ENCODE assay signal across 8 mouse cellular contexts in the genomic region with DNA sequence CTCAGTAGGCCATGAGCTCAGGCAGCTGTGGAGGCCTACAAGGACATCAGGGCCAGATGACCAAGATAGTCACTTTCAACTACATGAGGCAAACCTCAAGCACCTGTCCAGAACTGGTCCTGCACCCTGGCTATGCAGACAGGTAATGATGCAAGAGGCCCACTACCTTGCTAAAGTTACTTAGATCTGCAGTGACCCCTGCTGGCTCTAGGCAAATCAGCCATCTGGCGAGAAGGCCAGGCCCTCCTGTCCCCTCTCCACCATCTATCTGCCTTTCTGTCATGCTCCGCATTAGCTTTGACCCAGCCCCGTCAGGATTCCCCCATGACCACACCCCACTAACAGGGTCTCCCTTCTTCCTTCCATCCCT. TPM values are rescaled to one million over a fixed set of nuclear protein-coding genes. Genes with fewer than 3 reads are reported as not detected.
DNase-seq lines count a peak whose midpoint lies in the region; ATAC-seq and TF ChIP-seq lines count a peak whose summit lies in the region.

No protein-coding gene starts in this region.

- no peaks in the 10 kb centered on the region for H3K27me3 ChIP-seq in heart, postnatal 0 days (ENCODE audit: control insufficient read depth, insufficient read depth, low read length)
- no peaks in the 10 kb centered on the region for H3K27me3 ChIP-seq in intestine, postnatal 0 days (replicated peaks; ENCODE audit: control insufficient read depth, insufficient read depth, low read length)
- no peaks in the 10 kb centered on the region for H3K27me3 ChIP-seq in thymus, adult 2 months (ENCODE audit: control insufficient read depth, insufficient read depth, low read length)
- no peaks in the 10 kb centered on the region for H3K27me3 ChIP-seq in forebrain, embryonic 11.5 days (ENCODE audit: control insufficient read depth, insufficient read depth, low read length)

- H3K9ac ChIP-seq in heart, postnatal 0 days (replicated peaks; ENCODE audit: low read depth, low read length): no peak overlapping the region
- no peak overlapping the region for H3K9ac ChIP-seq in intestine, postnatal 0 days (ENCODE audit: low read depth, low read length)
- H3K9ac ChIP-seq in forebrain, embryonic 11.5 days (ENCODE audit: low read length): no peak overlapping the region

- no peak overlapping the region for H3K4me3 ChIP-seq in heart, postnatal 0 days (ENCODE audit: low read depth, low read length)
- H3K4me3 ChIP-seq in intestine, postnatal 0 days (ENCODE audit: low read depth, low read length): no peak overlapping the region
- H3K4me3 ChIP-seq in thymus, adult 2 months (ENCODE audit: control insufficient read depth, insufficient read depth, low read length): no peak overlapping the region
- H3K4me3 ChIP-seq in forebrain, embryonic 11.5 days (ENCODE audit: low read depth, low read length): no peak overlapping the region

- TF ChIP-seq EP300 in heart, postnatal 0 days (IDR thresholded peaks at IDR 0.05; ENCODE audit: low read depth): no peak

- WGBS in heart, postnatal 0 days: 64% methylated on average over 3 of the region's 3 CpGs
- 62% methylated on average over 3 of the region's 3 CpGs for WGBS in intestine, postnatal 0 days
- 42% methylated on average over 3 of the region's 3 CpGs for WGBS in thymus, adult 2 months
- 64% methylated on average over 3 of the region's 3 CpGs for WGBS in forebrain, embryonic 11.5 days

- 0 out of 2 replicates have a peak, but pooled peaks have one; percentile 22 for ATAC-seq in heart, postnatal 0 days (ENCODE audit: insufficient read depth, low read depth)
- peak; percentile 9; the same call in 1 of the 2 replicates for ATAC-seq in intestine, postnatal 0 days
- ATAC-seq in forebrain, embryonic 11.5 days (replicated peaks; ENCODE audit: low FRiP score): no peak

- no peaks in the 10 kb centered on the region for H3K36me3 ChIP-seq in heart, postnatal 0 days (replicated peaks; ENCODE audit: control insufficient read depth, insufficient read depth, low read length)
- no peaks in the 10 kb centered on the region for H3K36me3 ChIP-seq in intestine, postnatal 0 days (ENCODE audit: control insufficient read depth, insufficient read depth)
- no peaks in the 10 kb centered on the region for H3K36me3 ChIP-seq in thymus, adult 2 months (ENCODE audit: control insufficient read depth, insufficient read depth, low read length)
- H3K36me3 ChIP-seq in forebrain, embryonic 11.5 days (ENCODE audit: control insufficient read depth, insufficient read depth, low read length): no peaks in the 10 kb centered on the region

- H3K27ac ChIP-seq in heart, postnatal 0 days (ENCODE audit: low read depth): no peak overlapping the region
- H3K27ac ChIP-seq in intestine, postnatal 0 days (ENCODE audit: low read depth, low read length): no peak overlapping the region
- H3K27ac ChIP-seq in thymus, adult 2 months (ENCODE audit: control insufficient read depth, insufficient read depth, low read length): no peak overlapping the region
- H3K27ac ChIP-seq in forebrain, embryonic 11.5 days (ENCODE audit: low read depth, low read length): no peak overlapping the region

- TF ChIP-seq CTCF in heart, postnatal 0 days (IDR thresholded peaks at IDR 0.05; ENCODE audit: low read depth): peak; percentile 52
- peak; percentile 71 for TF ChIP-seq CTCF in intestine, postnatal 0 days (IDR thresholded peaks at IDR 0.05; ENCODE audit: low read depth)
- TF ChIP-seq CTCF in thymus, adult 2 months (IDR thresholded peaks at IDR 0.05; ENCODE audit: borderline replicate concordance, control insufficient read depth, extremely low read depth, insufficient read depth, low read length, poor library complexity): peak; percentile 50; the same call in 1 of the 2 replicates

- DNase-seq in heart, postnatal 0 days (ENCODE audit: low spot score): no peak
- no peak for DNase-seq in heart, adult 11 months
- peak; percentile 71 for DNase-seq in adrenal gland, adult 2 months
- DNase-seq in lung, postnatal 25 days (ENCODE audit: low spot score): peak; percentile 74
- DNase-seq in thymus, adult 2 months: peak; percentile 68
- no peak for DNase-seq in forebrain, embryonic 11.5 days (ENCODE audit: low spot score)
- DNase-seq in gastrocnemius, postnatal 4 days (ENCODE audit: low spot score in 2 of 2): no peak

- no peaks in the 10 kb centered on the region for H3K9me3 ChIP-seq in heart, postnatal 0 days (replicated peaks; ENCODE audit: control insufficient read depth, low read length)
- H3K9me3 ChIP-seq in intestine, postnatal 0 days (ENCODE audit: control insufficient read depth): no peaks in the 10 kb centered on the region
- no peaks in the 10 kb centered on the region; the same call in 1 of the 2 replicates for H3K9me3 ChIP-seq in forebrain, embryonic 11.5 days (ENCODE audit: control insufficient read depth, low read length)

- H3K4me2 ChIP-seq in heart, postnatal 0 days (ENCODE audit: low read depth, low read length): no peak overlapping the region
- no peak overlapping the region for H3K4me2 ChIP-seq in intestine, postnatal 0 days (replicated peaks; ENCODE audit: low read depth)
- H3K4me2 ChIP-seq in forebrain, embryonic 11.5 days (ENCODE audit: low read depth, low read length, severe bottlenecking): no peak overlapping the region

- TF ChIP-seq POLR2A in thymus, adult 2 months (IDR thresholded peaks at IDR 0.05; ENCODE audit: control insufficient read depth, extremely low read depth, insufficient read depth, low read length, poor library complexity): no peak

- peaks cover 15% of the 10 kb centered on the region; the same call in 1 of the 2 replicates for H3K4me1 ChIP-seq in heart, postnatal 0 days (ENCODE audit: control insufficient read depth, insufficient read depth)
- H3K4me1 ChIP-seq in intestine, postnatal 0 days (replicated peaks; ENCODE audit: control insufficient read depth, insufficient read depth, low read length): 0 out of 2 replicates have a peak, but pooled peaks cover 11% of the 10 kb centered on the region
- H3K4me1 ChIP-seq in thymus, adult 2 months (replicated peaks; ENCODE audit: control insufficient read depth, insufficient read depth, low read length): peaks cover 22% of the 10 kb centered on the region
- peaks cover under 1% of the 10 kb centered on the region; the same call in 1 of the 2 replicates for H3K4me1 ChIP-seq in forebrain, embryonic 11.5 days (replicated peaks; ENCODE audit: control insufficient read depth, insufficient read depth, low read length)

RNA-seq across cellular contexts. Expression of gene Mrps18a, which starts 35.7 kb away (rescaled TPM):
- total RNA-seq in heart, postnatal 0 days (2014; rRNA removed; ENCODE audit: low replicate concordance): 76.6 and 86.5 TPM in 2 replicates
- polyA plus RNA-seq in heart, postnatal 0 days (2015; fragmentation: Nextera tagmentation; extraction: Ambion mirVana): 169 and 174 TPM in 2 replicates
- total RNA-seq in adrenal gland, adult 2 months (2021): 100 to 1,000 TPM; 108 to 117 TPM
- polyA plus RNA-seq in adrenal gland, adult 2 months (2012; rRNA removed): 23.7 and 29.6 TPM in 2 replicates
- 121 TPM in 2 replicates for polyA plus RNA-seq in intestine, postnatal 0 days (2015; fragmentation: Nextera tagmentation; extraction: Ambion mirVana)
- polyA plus RNA-seq in thymus, adult 2 months (2012; rRNA removed): 56.4 and 57.6 TPM in 2 replicates
- polyA plus RNA-seq in forebrain, embryonic 11.5 days (2014; fragmentation: Nextera tagmentation; extraction: Ambion mirVana): 119 and 127 TPM in 2 replicates
- 10 to 100 TPM; 65.9 to 69.3 TPM for total RNA-seq in gastrocnemius, postnatal 4 days (2021)

RNA-seq across cellular contexts. Expression of gene Vegfa, which starts 42.9 kb away (rescaled TPM):
- total RNA-seq in heart, postnatal 0 days (2014; rRNA removed; ENCODE audit: low replicate concordance): 122 and 224 TPM in 2 replicates
- polyA plus RNA-seq in heart, postnatal 0 days (2015; fragmentation: Nextera tagmentation; extraction: Ambion mirVana): 5.0 and 5.2 TPM in 2 replicates
- total RNA-seq in adrenal gland, adult 2 months (2021): 100 to 1,000 TPM; 395 to 486 TPM
- polyA plus RNA-seq in adrenal gland, adult 2 months (2012; rRNA removed): 751 and 799 TPM in 2 replicates
- 5.9 and 8.2 TPM in 2 replicates for polyA plus RNA-seq in intestine, postnatal 0 days (2015; fragmentation: Nextera tagmentation; extraction: Ambion mirVana)
- 50.3 and 65.2 TPM in 2 replicates for polyA plus RNA-seq in thymus, adult 2 months (2012; rRNA removed)
- 2.9 and 3.3 TPM in 2 replicates for polyA plus RNA-seq in forebrain, embryonic 11.5 days (2014; fragmentation: Nextera tagmentation; extraction: Ambion mirVana)
- total RNA-seq in gastrocnemius, postnatal 4 days (2021): 100 to 1,000 TPM in 1 of 2 experiments, 10 to 100 TPM in 1; 97.0 to 100 TPM

Comparison
In these comparisons a context has a peak if more than half of its experiments do, and no peak if none do; other contexts are left out.
1. DNase-seq: peak in adrenal gland, adult 2 months (single experiment), lung, postnatal 25 days (single experiment) and thymus, adult 2 months (single experiment); none in heart, postnatal 0 days (single experiment), heart, adult 11 months (single experiment), forebrain, embryonic 11.5 days (single experiment) and gastrocnemius, postnatal 4 days (0 of 2).
2. RNA of gene Vegfa, which starts 42.9 kb away (polyA plus RNA-seq): 751 to 799 TPM in adrenal gland, adult 2 months; 50.3 to 65.2 TPM in thymus, adult 2 months, 5.9 to 8.2 TPM in intestine, postnatal 0 days, 5.0 to 5.2 TPM in heart, postnatal 0 days and 2.9 to 3.3 TPM in forebrain, embryonic 11.5 days; every median in the first group is over 10 times any median in the second.
3. Peak in every context shown above with its lines, with median percentiles within 50 percentile points of each other: CTCF ChIP-seq.